Mouse (Mus musculus) ES-E14 (cell line): ENCODE results near the gene Dcp1a. TPM values are rescaled to one million over a fixed set of nuclear protein-coding genes. Genes with fewer than 3 reads are reported as not detected.

Experiments
- DNase-seq: peaks from one replicate; pipeline ENCODE4 v3.0.0-alpha.2; 2013; ENCODE audit warnings: low read depth, low spot score
- H3K27ac ChIP-seq: 2 replicates; pipeline ENCODE4 v1.5.1; 2012; ENCODE audit warnings: low read depth, mild to moderate bottlenecking, low read length, moderate library complexity, mixed read lengths; ENCODE audit not compliant: poor library complexity, insufficient read depth, severe bottlenecking
- H3K36me3 ChIP-seq: 2 replicates; pipeline ENCODE4 v1.6.1; 2012; ENCODE audit warnings: mild to moderate bottlenecking, low read length, moderate library complexity, mixed read lengths; ENCODE audit not compliant: control insufficient read depth, poor library complexity, insufficient read depth, severe bottlenecking
- H3K4me1 ChIP-seq, 2 experiments: fragments of 150-350 bp in 1 of 2; sonication (generic) in 1 of 2; 2 replicates each; pipeline ENCODE4 v1.6.1; 2012; ENCODE audit warnings: low read length in 2 of 2, mild to moderate bottlenecking in 1 of 2, mixed read lengths in 1 of 2; ENCODE audit not compliant: control insufficient read depth in 2 of 2, insufficient read depth in 2 of 2, poor library complexity in 1 of 2
- H3K4me3 ChIP-seq, 2 experiments: fragments of 150-350 bp in 1 of 2; sonication (generic) in 1 of 2; 2 replicates each; pipeline ENCODE4 v1.5.1; 2012; ENCODE audit warnings: low read length in 2 of 2, low read depth in 1 of 2, mild to moderate bottlenecking in 1 of 2, mixed read lengths in 1 of 2; ENCODE audit not compliant: insufficient read depth in 1 of 2, poor library complexity in 1 of 2, severe bottlenecking in 1 of 2
- H3K9ac ChIP-seq: 2 replicates; pipeline ENCODE4 v1.6.1; 2012; ENCODE audit warnings: low read depth, mild to moderate bottlenecking, low read length, mixed read lengths; ENCODE audit not compliant: poor library complexity, insufficient read depth, severe bottlenecking
- H3K9me3 ChIP-seq: fragments of 150-350 bp; sonication (generic); 2 replicates; pipeline ENCODE4 v1.6.1; 2012; ENCODE audit warnings: low read depth, mild to moderate bottlenecking, low read length; ENCODE audit not compliant: control insufficient read depth, insufficient read depth
- CHD2 ChIP-seq: IDR thresholded peaks from 2 replicates; pipeline ENCODE4 v1.6.1; 2014; ENCODE audit warnings: mild to moderate bottlenecking, low read depth, low read length, inconsistent platforms
- HCFC1 ChIP-seq: IDR thresholded peaks from 2 replicates; pipeline ENCODE4 v1.6.1; 2012; ENCODE audit warnings: low read length, inconsistent platforms, borderline replicate concordance; ENCODE audit not compliant: insufficient read depth
- MAFK ChIP-seq: IDR thresholded peaks from 2 replicates; pipeline ENCODE4 v1.6.1; 2014; ENCODE audit warnings: mild to moderate bottlenecking, low read depth, low read length, inconsistent platforms; ENCODE audit not compliant: insufficient read depth
- ZC3H11A ChIP-seq: IDR thresholded peaks from 2 replicates; pipeline ENCODE4 v1.6.1; 2012; ENCODE audit warnings: low read depth, mild to moderate bottlenecking, inconsistent platforms, low read length, borderline replicate concordance
- ZNF384 ChIP-seq: IDR thresholded peaks from 2 replicates; pipeline ENCODE4 v1.6.1; 2012; ENCODE audit warnings: low read depth, low read length, inconsistent platforms
- in situ Hi-C, 2 experiments: fragments of 600-800 bp; cut with MboI; formaldehyde crosslinking; loops; one replicate each; pipeline ENCODE4 v1.15.1; 2025; ENCODE audit warnings: low sequenced_read_pairs in 2 of 2, inconsistent platforms in 1 of 2; ENCODE audit not compliant: unreplicated experiment in 2 of 2
- total RNA-seq: library from RNA; depleted of rRNA; stranded (reverse); fragments of 300-350 nt; gene quantifications from 2 replicates; pipeline ENCODE4 v1.2.3, GENCODE M21; 2012; rRNA removed

The Dcp1a gene
- 27.8 and 30.6 TPM in 2 replicates for total RNA-seq

DNA sequence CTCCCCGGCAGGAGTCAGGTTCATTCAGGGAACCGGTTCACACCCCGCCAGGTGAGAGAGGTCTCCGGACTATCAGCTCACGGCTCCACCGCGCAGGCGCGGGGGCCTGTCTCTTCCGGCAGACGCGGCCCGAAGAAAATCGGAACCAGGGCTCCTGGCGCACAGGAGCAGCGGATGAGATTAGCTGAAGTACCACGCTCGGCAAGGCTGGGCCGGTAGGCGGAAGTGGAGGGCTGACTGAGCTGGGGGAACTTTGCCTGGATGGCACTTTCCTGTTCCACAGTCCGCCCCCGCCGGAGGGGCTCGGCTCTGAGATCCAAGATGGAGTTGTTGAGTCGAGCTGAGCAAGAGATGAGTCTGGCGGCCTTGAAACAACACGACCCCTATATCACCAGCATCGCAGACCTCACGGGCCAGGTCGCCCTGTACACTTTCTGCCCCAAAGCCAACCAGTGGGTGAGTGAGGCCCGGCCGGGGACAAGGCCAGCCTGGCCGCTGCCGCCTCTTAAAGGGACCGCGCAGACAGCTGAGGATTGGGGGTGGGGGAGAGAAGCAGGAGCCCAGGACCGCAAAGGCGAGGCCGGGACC, at the start of gene Dcp1a:
Gene Dcp1a, plus strand, starts transcription at position 175 of the 588 bp plus-strand sequence.
- H3K27ac ChIP-seq, result peak within 1 kb of the TSS; percentile 68
- TF ChIP-seq CHD2 (0 out of 2 replicates have a peak, but pooled peaks have one; percentile 6), HCFC1 (peak; percentile 93), ZNF384 (no peak)
- H3K4me1 ChIP-seq, result peaks cover 0 to under 1% of the 10 kb centered on the region in 2 experiments; a peak in 1 of 4 replicates
- H3K9ac ChIP-seq, result peak within 1 kb of the TSS; percentile 99
- H3K9me3 ChIP-seq, result no peaks in the 10 kb centered on the region
- peak; percentile 94 for DNase-seq
- H3K36me3 ChIP-seq, result peaks cover 4% of the 10 kb centered on the region
- H3K4me3 ChIP-seq, result peak within 1 kb of the TSS; percentile 91 to 99
- in situ Hi-C loops, result loop anchor here in 1 of 2 experiments (25.0 kb wide), 1 partner anchor 342 kb away; no protein-coding TSS in a partner anchor

DNA sequence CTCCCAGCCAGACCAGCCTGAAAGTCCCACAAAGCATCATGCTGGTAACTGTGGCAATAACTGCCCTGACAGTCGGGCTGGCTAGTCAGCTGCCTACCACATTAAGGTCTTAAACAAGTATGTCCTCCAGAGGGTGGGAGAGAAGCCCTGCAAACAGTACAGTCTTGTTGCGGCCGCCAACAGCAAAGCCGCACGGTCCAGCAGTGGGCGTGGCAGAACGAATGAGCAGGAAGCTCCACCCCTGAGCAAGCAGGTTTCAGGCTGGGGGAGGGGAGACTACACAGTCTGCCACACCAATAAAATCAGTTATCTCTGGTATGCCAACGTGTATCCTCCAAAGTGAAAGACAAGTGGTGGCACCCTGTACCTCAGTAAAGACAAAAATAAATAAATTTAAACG, 49.7 kb upstream of the Dcp1a start:
- in situ Hi-C loops, result no loop called here
- Histone ChIP-seq H3K4me3 (peak overlapping the region in 1 of 2 experiments; percentile 66; a peak in 2 of 4 replicates), H3K27ac (no peak overlapping the region; the same call in 1 of the 2 replicates), H3K9me3 (no peaks in the 10 kb centered on the region), H3K9ac (no peak overlapping the region), H3K36me3 (no peaks in the 10 kb centered on the region), H3K4me1 (peaks cover 0 to 10% of the 10 kb centered on the region in 2 experiments; a peak in 1 of 4 replicates)
- no peak for DNase-seq
- no peak for TF ChIP-seq ZC3H11A
- no peak for TF ChIP-seq ZNF384
- TF ChIP-seq MAFK, result no peak
- no peak for TF ChIP-seq CHD2

DNA sequence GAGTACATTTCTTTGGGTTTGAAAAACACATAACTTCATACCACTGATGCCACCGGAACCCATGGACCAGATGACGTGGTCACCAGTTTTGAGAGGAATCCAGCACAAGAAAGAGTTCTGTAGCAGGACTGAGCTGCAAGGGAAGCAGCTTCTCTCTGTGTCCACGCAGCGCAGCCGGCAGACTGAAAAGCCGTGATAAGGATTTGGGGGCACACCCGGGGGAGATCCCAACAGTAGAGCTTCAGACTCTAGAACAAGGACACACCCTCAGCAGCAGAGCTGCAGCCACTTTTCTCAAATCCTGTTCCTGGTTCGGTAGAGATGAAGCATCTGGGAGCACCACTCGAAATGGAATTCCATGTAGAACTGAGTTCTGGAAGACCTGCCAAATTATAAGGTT, 49.3 kb upstream of the Dcp1a start:
- H3K4me1 ChIP-seq, result peaks cover 0 to 10% of the 10 kb centered on the region in 2 experiments; a peak in 1 of 4 replicates
- no peak overlapping the region; the same call in 1 of the 2 replicates for H3K27ac ChIP-seq
- no peaks in the 10 kb centered on the region for H3K9me3 ChIP-seq
- in situ Hi-C loops, result no loop called here
- TF ChIP-seq MAFK, result no peak
- TF ChIP-seq CHD2, result no peak
- TF ChIP-seq ZNF384, result no peak
- TF ChIP-seq HCFC1, result no peak
- H3K36me3 ChIP-seq, result no peaks in the 10 kb centered on the region
- peak overlapping the region in 1 of 2 experiments; percentile 66; a peak in 2 of 4 replicates for H3K4me3 ChIP-seq
- no peak for DNase-seq
- no peak overlapping the region; the same call in 1 of the 2 replicates for H3K9ac ChIP-seq

- no peak for DNase-seq
- 0 out of 2 replicates have a peak overlapping the region, but pooled peaks have one; percentile 13 for H3K9ac ChIP-seq
- H3K27ac ChIP-seq, result peak overlapping the region; percentile 10; the same call in 1 of the 2 replicates
- H3K4me3 ChIP-seq, result peak overlapping the region in 1 of 2 experiments; percentile 66; a peak in 2 of 4 replicates
- no peaks in the 10 kb centered on the region for H3K36me3 ChIP-seq
- no peaks in the 10 kb centered on the region for H3K9me3 ChIP-seq
- TF ChIP-seq CHD2 (no peak), HCFC1 (no peak), MAFK (no peak)
- H3K4me1 ChIP-seq, result peaks cover 0 to 10% of the 10 kb centered on the region in 2 experiments; a peak in 1 of 4 replicates
- in situ Hi-C loops, result no loop called here
These were observed 48.9 kb upstream of the Dcp1a start for GRCm38 (mm10) chr14:30430446-30430845.
